Mouse (Mus musculus) small intestine, adult 2 months (tissue): ENCODE measurements around the gene Ptpn4. TPM values are rescaled to one million over a fixed set of nuclear protein-coding genes. Genes with fewer than 3 reads are reported as not detected.

Source experiments
- H3K27ac ChIP-seq: fragments of 200-500 bp; 2 replicates; pipeline ENCODE4 v1.5.1; 2012; ENCODE audit warnings: low read depth, low read length, control low read depth, inconsistent platforms; ENCODE audit not compliant: insufficient read depth
- H3K27me3 ChIP-seq: fragments of 200-500 bp; 2 replicates; pipeline ENCODE4 v1.6.1; 2012; ENCODE audit warnings: mild to moderate bottlenecking, moderate library complexity, low read length, inconsistent platforms; ENCODE audit not compliant: control insufficient read depth, insufficient read depth
- H3K36me3 ChIP-seq: fragments of 200-500 bp; 2 replicates; pipeline ENCODE4 v1.6.1; 2012; ENCODE audit warnings: mild to moderate bottlenecking, low read length, control low read depth, inconsistent platforms; ENCODE audit not compliant: control insufficient read depth, insufficient read depth
- H3K4me1 ChIP-seq: fragments of 200-500 bp; 2 replicates; pipeline ENCODE4 v1.6.1; 2012; ENCODE audit warnings: low read length, inconsistent platforms, mixed read lengths; ENCODE audit not compliant: control insufficient read depth, insufficient read depth, insufficient read length
- H3K4me3 ChIP-seq: fragments of 200-500 bp; 2 replicates; pipeline ENCODE4 v1.5.1; 2012; ENCODE audit warnings: low read depth, mild to moderate bottlenecking, control low read depth, inconsistent platforms, low read length, moderate library complexity
- CTCF ChIP-seq: fragments of 200-500 bp; IDR thresholded peaks from 2 replicates; pipeline ENCODE4 v1.5.1; 2012; ENCODE audit warnings: low read depth, mild to moderate bottlenecking, control low read depth, inconsistent platforms, low read length, moderate library complexity, mixed read lengths; ENCODE audit not compliant: insufficient replicate concordance, insufficient read length; ENCODE audit errors: extremely low read depth
- POLR2A ChIP-seq: fragments of 200-500 bp; IDR thresholded peaks from 2 replicates; pipeline ENCODE4 v1.6.1; 2012; ENCODE audit warnings: low read depth, mild to moderate bottlenecking, control low read depth, inconsistent platforms, low read length, moderate library complexity
- whole genome bisulfite sequencing: fragments of 180-500 bp; shearing (Covaris S2); methylation state at CpG from one replicate; pipeline ENCODE4 v1.1.7; 2018; 5-methylcytosine and 5-hydroxymethylcytosine counted together
- polyA plus RNA-seq: library from polyadenylated mRNA; depleted of rRNA; stranded (reverse); fragments of >200 nt; gene quantifications from 2 replicates; pipeline ENCODE4 v1.2.3, GENCODE M21; 2012

Gene Ptpn4
- polyA plus RNA-seq, 1 experiment = 2.7 TPM

GRCm38 (mm10) chr1:119666904-119667303 is 170.5 kb downstream of the Ptpn4 start:
- Histone ChIP-seq H3K4me3 (no peak overlapping the region), H3K4me1 (no peaks in the 10 kb centered on the region), H3K27me3 (no peaks in the 10 kb centered on the region), H3K36me3 (no peaks in the 10 kb centered on the region), H3K27ac (no peak overlapping the region)
- TF ChIP-seq POLR2A (no peak), CTCF (no peak)
- 74% methylated on average over 7 of the region's 7 CpGs for WGBS

GRCm38 (mm10) chr1:119654307-119654706 is 183.1 kb downstream of the Ptpn4 start:
- 91% methylated on average over 2 of the region's 2 CpGs for WGBS
- H3K4me1 ChIP-seq = no peaks in the 10 kb centered on the region
- H3K36me3 ChIP-seq = no peaks in the 10 kb centered on the region
- TF ChIP-seq CTCF (no peak), POLR2A (no peak)
- H3K27ac ChIP-seq = no peak overlapping the region
- no peaks in the 10 kb centered on the region for H3K27me3 ChIP-seq
- no peak overlapping the region for H3K4me3 ChIP-seq

- H3K4me3 ChIP-seq = no peak overlapping the region
- H3K27ac ChIP-seq = no peak overlapping the region
- TF ChIP-seq CTCF (no peak), POLR2A (no peak)
- H3K27me3 ChIP-seq = no peaks in the 10 kb centered on the region
- WGBS = 91% methylated on average over 5 of the region's 5 CpGs
- no peaks in the 10 kb centered on the region for H3K36me3 ChIP-seq
- H3K4me1 ChIP-seq = peaks cover 2% of the 10 kb centered on the region; the same call in 1 of the 2 replicates
These were observed 187.0 kb downstream of the Ptpn4 start for GRCm38 (mm10) chr1:119650386-119650785.

- no peak for TF ChIP-seq CTCF
- TF ChIP-seq POLR2A = no peak
- Histone ChIP-seq H3K27ac (no peak overlapping the region), H3K27me3 (no peaks in the 10 kb centered on the region), H3K36me3 (no peaks in the 10 kb centered on the region), H3K4me3 (no peak overlapping the region), H3K4me1 (peaks cover 2% of the 10 kb centered on the region; the same call in 1 of the 2 replicates)
- 85% methylated on average over 2 of the region's 2 CpGs for WGBS
These were observed 187.8 kb downstream of the Ptpn4 start for GRCm38 (mm10) chr1:119649627-119650026.

GRCm38 (mm10) chr1:119648205-119649111 is 189.0 kb downstream of the Ptpn4 start, which contains the start of gene Epb41l5:
Gene Epb41l5, minus strand, starts transcription at chr1:119649000.
- WGBS = under 1% methylated on average over 85 of the region's 86 CpGs
- TF ChIP-seq CTCF (no peak), POLR2A (no peak)
- peaks cover 2% of the 10 kb centered on the region; the same call in 1 of the 2 replicates for H3K4me1 ChIP-seq
- H3K27ac ChIP-seq = peak within 1 kb of the TSS; percentile 74
- no peaks in the 10 kb centered on the region for H3K36me3 ChIP-seq
- no peaks in the 10 kb centered on the region for H3K27me3 ChIP-seq
- peak within 1 kb of the TSS; percentile 95 for H3K4me3 ChIP-seq

- Histone ChIP-seq H3K4me3 (no peak overlapping the region), H3K27me3 (no peaks in the 10 kb centered on the region), H3K27ac (no peak overlapping the region), H3K4me1 (peaks cover 2% of the 10 kb centered on the region; the same call in 1 of the 2 replicates), H3K36me3 (no peaks in the 10 kb centered on the region)
- TF ChIP-seq CTCF (no peak), POLR2A (no peak)
- WGBS = 68% methylated on average over 2 of the region's 2 CpGs
These were observed 191.1 kb downstream of the Ptpn4 start for GRCm38 (mm10) chr1:119646356-119646755.

GRCm38 (mm10) chr1:119642367-119642766 is 195.0 kb downstream of the Ptpn4 start:
- Histone ChIP-seq H3K4me3 (no peak overlapping the region), H3K4me1 (peaks cover 2% of the 10 kb centered on the region; the same call in 1 of the 2 replicates), H3K27ac (no peak overlapping the region), H3K36me3 (no peaks in the 10 kb centered on the region), H3K27me3 (no peaks in the 10 kb centered on the region)
- WGBS = 66% methylated on average over 12 of the region's 12 CpGs
- no peak for TF ChIP-seq POLR2A
